Mouse (Mus musculus): Measurements from ENCODE around the gene Atp6v1e2. TPM values are rescaled to one million over a fixed set of nuclear protein-coding genes. Genes with fewer than 3 reads are reported as not detected.
A peak's percentile ranks its signal among the peaks of the same experiment; 100 is the strongest.

Atp6v1e2 gene
- polyA plus RNA-seq, 1 experiment: not detected

DNA sequence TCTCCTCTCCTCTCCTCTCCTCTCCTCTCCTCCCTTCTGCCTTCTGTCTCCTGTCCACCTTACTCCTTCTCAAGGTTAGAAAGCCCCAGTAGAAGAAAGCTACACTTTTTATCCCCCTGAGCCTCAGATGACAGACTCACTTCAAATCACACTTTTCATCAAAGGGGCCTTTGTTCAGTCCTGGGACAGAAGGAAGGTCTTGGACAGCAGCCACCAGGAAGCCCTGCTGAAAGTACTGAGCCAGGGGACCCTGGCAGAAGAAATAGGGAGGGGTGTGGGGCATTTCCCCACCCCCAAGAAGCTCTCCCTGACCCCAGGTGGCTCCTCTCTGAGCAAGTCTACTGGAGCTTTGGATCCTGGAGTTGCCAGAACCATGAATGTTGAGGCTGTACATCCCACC lies 17.7 kb downstream of the Atp6v1e2 start:
- Histone ChIP-seq H3K4me3 (replicated peaks; ENCODE audit: insufficient read depth, low read depth, low read length) (no peak overlapping the region), H3K4me1 (ENCODE audit: control insufficient read depth, insufficient read depth, low read length) (no peaks in the 10 kb centered on the region), H3K27ac (ENCODE audit: insufficient read depth, low read length) (no peak overlapping the region), H3K27me3 (ENCODE audit: control insufficient read depth, insufficient read depth, low read length) (no peaks in the 10 kb centered on the region)
- TF ChIP-seq CTCF (IDR thresholded peaks at IDR 0.05; ENCODE audit: borderline replicate concordance, insufficient read depth, low read depth, low read length) (no peak), POLR2A (IDR thresholded peaks at IDR 0.05; ENCODE audit: borderline replicate concordance, insufficient read depth, low read length) (no peak)
- DNase-seq: peak in 1 of 2 experiments; percentile 26

GRCm38 (mm10) chr17:86929355-86929754 lies 18.3 kb downstream of the Atp6v1e2 start:
- WGBS: 36% methylated on average over 6 of the region's 6 CpGs
- no peak for DNase-seq
- H3K27ac ChIP-seq (ENCODE audit: insufficient read depth, low read length): no peak overlapping the region
- H3K27me3 ChIP-seq (ENCODE audit: control insufficient read depth, insufficient read depth, low read length): no peaks in the 10 kb centered on the region
- TF ChIP-seq CTCF (IDR thresholded peaks at IDR 0.05; ENCODE audit: borderline replicate concordance, insufficient read depth, low read depth, low read length) (no peak), POLR2A (IDR thresholded peaks at IDR 0.05; ENCODE audit: borderline replicate concordance, insufficient read depth, low read length) (no peak)
- H3K4me3 ChIP-seq (replicated peaks; ENCODE audit: insufficient read depth, low read depth, low read length): no peak overlapping the region
- H3K4me1 ChIP-seq (ENCODE audit: control insufficient read depth, insufficient read depth, low read length): no peaks in the 10 kb centered on the region

DNA sequence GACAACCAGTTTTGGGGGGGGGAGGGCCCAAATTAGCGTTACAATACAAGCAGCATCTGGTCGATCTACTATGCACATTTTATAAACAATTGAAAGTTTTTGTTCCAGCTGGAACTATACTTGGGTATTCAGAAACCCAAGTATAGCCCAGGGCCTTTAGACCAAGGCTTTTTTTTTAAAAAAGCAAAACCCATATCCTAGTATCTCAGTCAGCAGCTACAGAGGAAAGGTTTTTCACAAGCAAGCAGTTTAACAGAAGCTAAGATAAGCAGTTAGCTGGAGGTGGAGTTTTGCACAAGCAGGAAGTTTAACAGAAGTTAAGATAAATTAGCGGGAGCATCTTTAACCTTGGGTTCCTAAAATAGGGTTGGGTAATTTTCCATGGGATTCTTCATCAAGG lies 20.9 kb downstream of the Atp6v1e2 start:
- WGBS: 84% methylated on average over 3 of the region's 3 CpGs
- H3K27me3 ChIP-seq (ENCODE audit: control insufficient read depth, insufficient read depth, low read length): no peaks in the 10 kb centered on the region
- TF ChIP-seq POLR2A (IDR thresholded peaks at IDR 0.05; ENCODE audit: borderline replicate concordance, insufficient read depth, low read length): no peak
- TF ChIP-seq CTCF (IDR thresholded peaks at IDR 0.05; ENCODE audit: borderline replicate concordance, insufficient read depth, low read depth, low read length): no peak

DNA sequence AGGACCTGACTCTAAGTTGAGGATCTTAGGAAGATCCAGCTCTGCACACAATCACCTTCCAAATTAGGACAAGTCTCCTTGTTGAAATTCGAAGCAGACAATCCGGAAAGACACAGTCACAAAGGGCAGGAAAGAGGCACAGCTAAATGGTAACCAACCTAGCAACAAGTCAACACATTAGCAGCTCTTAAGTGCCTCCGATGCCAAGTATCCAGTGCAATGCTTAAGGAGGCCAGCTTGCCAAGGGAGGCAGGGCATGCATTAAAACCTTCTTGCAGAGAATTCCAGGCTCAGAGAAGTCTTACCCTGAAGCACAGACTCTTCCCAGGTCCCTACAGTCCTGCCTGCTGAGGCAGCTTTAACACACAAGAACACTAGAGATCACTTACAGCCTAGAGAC lies 23.0 kb downstream of the Atp6v1e2 start:
- DNase-seq: peak in 1 of 2 experiments; percentile 14
- Histone ChIP-seq H3K27ac (ENCODE audit: insufficient read depth, low read length) (no peak overlapping the region), H3K4me3 (replicated peaks; ENCODE audit: insufficient read depth, low read depth, low read length) (no peak overlapping the region), H3K27me3 (ENCODE audit: control insufficient read depth, insufficient read depth, low read length) (no peaks in the 10 kb centered on the region), H3K4me1 (ENCODE audit: control insufficient read depth, insufficient read depth, low read length) (no peaks in the 10 kb centered on the region)
- TF ChIP-seq POLR2A (IDR thresholded peaks at IDR 0.05; ENCODE audit: borderline replicate concordance, insufficient read depth, low read length) (no peak), CTCF (IDR thresholded peaks at IDR 0.05; ENCODE audit: borderline replicate concordance, insufficient read depth, low read depth, low read length) (no peak)
- 58% methylated on average over 3 of the region's 3 CpGs for WGBS

More for the DNA sequence above, 20.9 kb downstream of the Atp6v1e2 start:
- H3K27ac ChIP-seq (ENCODE audit: insufficient read depth, low read length): no peak overlapping the region
- no peaks in the 10 kb centered on the region for H3K4me1 ChIP-seq (ENCODE audit: control insufficient read depth, insufficient read depth, low read length)
- DNase-seq: no peak
- H3K4me3 ChIP-seq (replicated peaks; ENCODE audit: insufficient read depth, low read depth, low read length): no peak overlapping the region

- H3K4me1 ChIP-seq (ENCODE audit: control insufficient read depth, insufficient read depth, low read length): no peaks in the 10 kb centered on the region
- DNase-seq: no peak
- TF ChIP-seq POLR2A (IDR thresholded peaks at IDR 0.05; ENCODE audit: borderline replicate concordance, insufficient read depth, low read length) (no peak), CTCF (IDR thresholded peaks at IDR 0.05; ENCODE audit: borderline replicate concordance, insufficient read depth, low read depth, low read length) (no peak)
- H3K27ac ChIP-seq (ENCODE audit: insufficient read depth, low read length): no peak overlapping the region
- H3K4me3 ChIP-seq (replicated peaks; ENCODE audit: insufficient read depth, low read depth, low read length): no peak overlapping the region
- 92% methylated on average over 11 of the region's 11 CpGs for WGBS
- H3K27me3 ChIP-seq (ENCODE audit: control insufficient read depth, insufficient read depth, low read length): no peaks in the 10 kb centered on the region
Measured at GRCm38 (mm10) chr17:86919729-86920128, 28.0 kb downstream of the Atp6v1e2 start.

GRCm38 (mm10) chr17:86918786-86919185 lies 28.9 kb downstream of the Atp6v1e2 start:
- Histone ChIP-seq H3K27ac (ENCODE audit: insufficient read depth, low read length) (no peak overlapping the region), H3K4me3 (replicated peaks; ENCODE audit: insufficient read depth, low read depth, low read length) (no peak overlapping the region), H3K27me3 (ENCODE audit: control insufficient read depth, insufficient read depth, low read length) (no peaks in the 10 kb centered on the region), H3K4me1 (ENCODE audit: control insufficient read depth, insufficient read depth, low read length) (no peaks in the 10 kb centered on the region)
- TF ChIP-seq POLR2A (IDR thresholded peaks at IDR 0.05; ENCODE audit: borderline replicate concordance, insufficient read depth, low read length) (no peak), CTCF (IDR thresholded peaks at IDR 0.05; ENCODE audit: borderline replicate concordance, insufficient read depth, low read depth, low read length) (peak; percentile 32; the same call in 1 of the 2 replicates)
- 74% methylated on average over 6 of the region's 6 CpGs for WGBS
- DNase-seq: no peak

GRCm38 (mm10) chr17:86917048-86917447 lies 30.6 kb downstream of the Atp6v1e2 start, which contains the start of gene Tmem247:
Gene Tmem247 (plus strand): TSS chr17:86917348.
- no peak within 1 kb of the TSS for H3K27ac ChIP-seq (ENCODE audit: insufficient read depth, low read length)
- no peak for TF ChIP-seq POLR2A (IDR thresholded peaks at IDR 0.05; ENCODE audit: borderline replicate concordance, insufficient read depth, low read length)
- no peak for TF ChIP-seq CTCF (IDR thresholded peaks at IDR 0.05; ENCODE audit: borderline replicate concordance, insufficient read depth, low read depth, low read length)
- 90% methylated on average over 10 of the region's 10 CpGs for WGBS
- H3K4me1 ChIP-seq (ENCODE audit: control insufficient read depth, insufficient read depth, low read length): no peaks in the 10 kb centered on the region
- H3K27me3 ChIP-seq (ENCODE audit: control insufficient read depth, insufficient read depth, low read length): no peaks in the 10 kb centered on the region
- DNase-seq: no peak
- no peak within 1 kb of the TSS for H3K4me3 ChIP-seq (replicated peaks; ENCODE audit: insufficient read depth, low read depth, low read length)

DNA sequence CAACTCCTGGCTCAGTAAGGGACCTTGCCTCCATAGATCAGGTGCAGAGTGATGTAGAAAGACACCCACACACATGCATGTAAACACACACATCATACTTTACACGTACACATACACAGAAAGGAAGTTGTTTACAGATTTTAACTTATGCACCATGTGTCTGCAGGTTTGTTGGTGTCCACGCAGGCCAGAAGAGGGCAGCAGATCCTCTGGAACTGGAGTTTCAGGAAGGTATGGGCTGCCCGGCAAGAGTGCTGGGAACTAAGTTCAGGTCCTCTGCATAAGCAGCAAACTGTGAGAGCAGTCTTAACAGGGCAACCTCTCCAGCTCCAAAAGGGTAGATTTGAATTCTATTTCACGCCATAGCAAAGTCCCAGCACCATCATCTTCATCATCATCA lies 32.2 kb downstream of the Atp6v1e2 start:
- 81% methylated on average over 4 of the region's 4 CpGs for WGBS
- no peak overlapping the region for H3K4me3 ChIP-seq (replicated peaks; ENCODE audit: insufficient read depth, low read depth, low read length)
- no peaks in the 10 kb centered on the region for H3K27me3 ChIP-seq (ENCODE audit: control insufficient read depth, insufficient read depth, low read length)
- H3K27ac ChIP-seq (ENCODE audit: insufficient read depth, low read length): no peak overlapping the region
- no peak for DNase-seq
- H3K4me1 ChIP-seq (ENCODE audit: control insufficient read depth, insufficient read depth, low read length): no peaks in the 10 kb centered on the region
- TF ChIP-seq CTCF (IDR thresholded peaks at IDR 0.05; ENCODE audit: borderline replicate concordance, insufficient read depth, low read depth, low read length): no peak
- no peak for TF ChIP-seq POLR2A (IDR thresholded peaks at IDR 0.05; ENCODE audit: borderline replicate concordance, insufficient read depth, low read length)

Measured in cerebellum, adult 2 months (tissue).